ENCODE assay signal across 24 mouse cellular contexts in the genomic region with DNA sequence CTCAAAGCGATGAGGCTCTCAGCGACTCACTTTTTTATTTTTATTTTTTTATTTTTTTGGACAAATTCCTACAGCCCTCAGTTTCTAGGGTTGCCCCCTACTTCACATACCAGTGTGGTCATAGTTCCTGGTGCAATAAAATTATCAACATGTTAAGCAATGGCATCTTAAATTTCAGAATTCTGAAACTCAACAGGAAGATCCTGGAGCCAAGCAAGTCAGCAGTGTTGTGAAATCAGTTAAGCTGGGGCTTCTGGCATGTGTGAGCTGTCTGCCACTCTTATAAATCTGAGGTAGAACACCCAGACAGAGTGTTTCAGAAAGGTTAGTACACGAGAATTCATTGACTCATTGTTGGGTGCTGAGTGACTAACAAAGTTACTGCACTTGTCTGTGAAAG.
"Had no signal": no experiment of that assay in that cellular context is flagged by ENCODE, and none has a peak within 500 bp of the region (broad histone marks: within the 10 kb centered on the region; RNA-seq: fewer than 3 reads in every experiment).

No protein-coding gene starts in this region.

- H3K4me1 ChIP-seq: heart, embryonic 10.5 days; hindbrain, embryonic 13.5 days; hindbrain, embryonic 15.5 days; kidney, embryonic 15.5 days; limb, embryonic 13.5 days; limb, embryonic 15.5 days; liver, embryonic 12.5 days had no signal

- H3K9ac ChIP-seq: heart, embryonic 12.5 days; hindbrain, embryonic 13.5 days; hindbrain, embryonic 15.5 days; kidney, embryonic 15.5 days; limb, embryonic 13.5 days; limb, embryonic 15.5 days; liver, embryonic 12.5 days had no signal

- H3K27me3 ChIP-seq: heart, embryonic 12.5 days; hindbrain, embryonic 13.5 days; hindbrain, embryonic 15.5 days; kidney, embryonic 15.5 days; limb, embryonic 13.5 days; limb, embryonic 15.5 days; liver, embryonic 12.5 days had no signal

- H3K4me2 ChIP-seq: heart, embryonic 12.5 days; hindbrain, embryonic 13.5 days; hindbrain, embryonic 15.5 days; kidney, embryonic 15.5 days; limb, embryonic 13.5 days; limb, embryonic 15.5 days; liver, embryonic 12.5 days had no signal

- H3K9me3 ChIP-seq: heart, embryonic 10.5 days; heart, embryonic 12.5 days; hindbrain, embryonic 13.5 days; hindbrain, embryonic 15.5 days; kidney, embryonic 15.5 days; limb, embryonic 13.5 days; limb, embryonic 15.5 days; liver, embryonic 12.5 days had no signal

- ATAC-seq: hindbrain, postnatal 0 days; intestine, embryonic 16.5 days; liver, embryonic 12.5 days had no signal

- H3K4me3 ChIP-seq: heart, embryonic 10.5 days; heart, embryonic 12.5 days; hindbrain, embryonic 13.5 days; hindbrain, embryonic 15.5 days; kidney, embryonic 15.5 days; limb, embryonic 13.5 days; limb, embryonic 15.5 days; liver, embryonic 12.5 days had no signal

- H3K27ac ChIP-seq: heart, embryonic 10.5 days; hindbrain, embryonic 13.5 days; hindbrain, embryonic 15.5 days; hindbrain, postnatal 0 days; kidney, embryonic 15.5 days; kidney, postnatal 0 days; limb, embryonic 13.5 days; limb, embryonic 15.5 days; liver, embryonic 12.5 days had no signal

- H3K36me3 ChIP-seq: heart, embryonic 10.5 days; heart, embryonic 12.5 days; kidney, embryonic 15.5 days; liver, embryonic 12.5 days had no signal

- DNase-seq: gastrocnemius, postnatal 10 days; gastrocnemius, postnatal 36 days; heart, adult 11 months; heart, postnatal 10 days; heart, postnatal 36 days; kidney, adult 11 months; kidney, adult 2 months; kidney, adult 9 months; kidney, postnatal 14 days; kidney, postnatal 36 days; layer of hippocampus, adult 9-11 months; layer of hippocampus, postnatal 36 days; left cerebral cortex, postnatal 4 days had no signal
